Mouse (Mus musculus): Measurements from ENCODE around the gene Nfkbia. TPM values are rescaled to one million over a fixed set of nuclear protein-coding genes. Genes with fewer than 3 reads are reported as not detected.

Nfkbia gene
- polyA plus RNA-seq, 1 experiment: 282 TPM

- Histone ChIP-seq H3K4me1 (ENCODE audit: control insufficient read depth, insufficient read depth, low read length) (peaks cover 26% of the 10 kb centered on the region), H3K4me3 (replicated peaks; ENCODE audit: extremely low read depth, low read depth, low read length) (no peak overlapping the region)
- 95% methylated on average over 2 of the region's 2 CpGs for WGBS
- DNase-seq: no peak
- TF ChIP-seq CTCF (IDR thresholded peaks at IDR 0.05; ENCODE audit: insufficient read depth, low read length): no peak
- TF ChIP-seq POLR2A (IDR thresholded peaks at IDR 0.05; ENCODE audit: borderline replicate concordance, extremely low read depth, low read depth, low read length): no peak
Observed at GRCm38 (mm10) chr12:55449048-55449447, 43.4 kb downstream of the Nfkbia start.

- no peak overlapping the region for H3K4me3 ChIP-seq (replicated peaks; ENCODE audit: extremely low read depth, low read depth, low read length)
- H3K4me1 ChIP-seq (ENCODE audit: control insufficient read depth, insufficient read depth, low read length): peaks cover 32% of the 10 kb centered on the region
- DNase-seq: no peak
- 77% methylated on average over 2 of the region's 2 CpGs for WGBS
- TF ChIP-seq CTCF (IDR thresholded peaks at IDR 0.05; ENCODE audit: insufficient read depth, low read length) (no peak), POLR2A (IDR thresholded peaks at IDR 0.05; ENCODE audit: borderline replicate concordance, extremely low read depth, low read depth, low read length) (no peak)
Observed at GRCm38 (mm10) chr12:55448457-55448856, 44.0 kb downstream of the Nfkbia start.

GRCm38 (mm10) chr12:55447396-55447760, 45.1 kb downstream of the Nfkbia start:
- H3K4me3 ChIP-seq (replicated peaks; ENCODE audit: extremely low read depth, low read depth, low read length): no peak overlapping the region
- no peak for TF ChIP-seq CTCF (IDR thresholded peaks at IDR 0.05; ENCODE audit: insufficient read depth, low read length)
- no peak for TF ChIP-seq POLR2A (IDR thresholded peaks at IDR 0.05; ENCODE audit: borderline replicate concordance, extremely low read depth, low read depth, low read length)
- peaks cover 40% of the 10 kb centered on the region for H3K4me1 ChIP-seq (ENCODE audit: control insufficient read depth, insufficient read depth, low read length)
- no peak for DNase-seq
- 58% methylated on average over 11 of the region's 11 CpGs for WGBS

GRCm38 (mm10) chr12:55446746-55447395, 45.6 kb downstream of the Nfkbia start:
- TF ChIP-seq CTCF (IDR thresholded peaks at IDR 0.05; ENCODE audit: insufficient read depth, low read length) (no peak), POLR2A (IDR thresholded peaks at IDR 0.05; ENCODE audit: borderline replicate concordance, extremely low read depth, low read depth, low read length) (peak; percentile 74)
- H3K4me1 ChIP-seq (ENCODE audit: control insufficient read depth, insufficient read depth, low read length): peaks cover 40% of the 10 kb centered on the region
- DNase-seq: peak; percentile 63
- H3K4me3 ChIP-seq (replicated peaks; ENCODE audit: extremely low read depth, low read depth, low read length): no peak overlapping the region
- 3% methylated on average over 13 of the region's 13 CpGs for WGBS

- 73% methylated on average over 4 of the region's 4 CpGs for WGBS
- Histone ChIP-seq H3K4me3 (replicated peaks; ENCODE audit: extremely low read depth, low read depth, low read length) (no peak overlapping the region), H3K4me1 (ENCODE audit: control insufficient read depth, insufficient read depth, low read length) (peaks cover 40% of the 10 kb centered on the region)
- TF ChIP-seq CTCF (IDR thresholded peaks at IDR 0.05; ENCODE audit: insufficient read depth, low read length) (no peak), POLR2A (IDR thresholded peaks at IDR 0.05; ENCODE audit: borderline replicate concordance, extremely low read depth, low read depth, low read length) (no peak)
- DNase-seq: no peak
Observed at GRCm38 (mm10) chr12:55446366-55446745, 46.1 kb downstream of the Nfkbia start.

- Histone ChIP-seq H3K4me3 (replicated peaks; ENCODE audit: extremely low read depth, low read depth, low read length) (no peak overlapping the region), H3K4me1 (ENCODE audit: control insufficient read depth, insufficient read depth, low read length) (peaks cover 38% of the 10 kb centered on the region)
- DNase-seq: no peak
- 52% methylated on average over 4 of the region's 4 CpGs for WGBS
- no peak for TF ChIP-seq CTCF (IDR thresholded peaks at IDR 0.05; ENCODE audit: insufficient read depth, low read length)
- no peak for TF ChIP-seq POLR2A (IDR thresholded peaks at IDR 0.05; ENCODE audit: borderline replicate concordance, extremely low read depth, low read depth, low read length)
Observed at GRCm38 (mm10) chr12:55445583-55445982, 46.9 kb downstream of the Nfkbia start.

GRCm38 (mm10) chr12:55444031-55444451, 48.4 kb downstream of the Nfkbia start:
- peaks cover 31% of the 10 kb centered on the region for H3K4me1 ChIP-seq (ENCODE audit: control insufficient read depth, insufficient read depth, low read length)
- no peak overlapping the region for H3K4me3 ChIP-seq (replicated peaks; ENCODE audit: extremely low read depth, low read depth, low read length)
- 73% methylated on average over 4 of the region's 4 CpGs for WGBS
- no peak for TF ChIP-seq CTCF (IDR thresholded peaks at IDR 0.05; ENCODE audit: insufficient read depth, low read length)
- no peak for TF ChIP-seq POLR2A (IDR thresholded peaks at IDR 0.05; ENCODE audit: borderline replicate concordance, extremely low read depth, low read depth, low read length)
- no peak for DNase-seq

- peaks cover 37% of the 10 kb centered on the region for H3K4me1 ChIP-seq (ENCODE audit: control insufficient read depth, insufficient read depth, low read length)
- H3K4me3 ChIP-seq (replicated peaks; ENCODE audit: extremely low read depth, low read depth, low read length): no peak overlapping the region
- WGBS: 36% methylated on average over 9 of the region's 9 CpGs
- peak; percentile 82 for DNase-seq
- TF ChIP-seq POLR2A (IDR thresholded peaks at IDR 0.05; ENCODE audit: borderline replicate concordance, extremely low read depth, low read depth, low read length) (0 out of 2 replicates have a peak, but pooled peaks have one; percentile 24), CTCF (IDR thresholded peaks at IDR 0.05; ENCODE audit: insufficient read depth, low read length) (no peak)
Observed at GRCm38 (mm10) chr12:55442861-55443850, 49.3 kb downstream of the Nfkbia start.

- no peak for DNase-seq
- WGBS: 87% methylated on average over 1 of the region's 1 CpGs
- Histone ChIP-seq H3K4me3 (replicated peaks; ENCODE audit: extremely low read depth, low read depth, low read length) (no peak overlapping the region), H3K4me1 (ENCODE audit: control insufficient read depth, insufficient read depth, low read length) (peaks cover 34% of the 10 kb centered on the region)
- TF ChIP-seq POLR2A (IDR thresholded peaks at IDR 0.05; ENCODE audit: borderline replicate concordance, extremely low read depth, low read depth, low read length) (no peak), CTCF (IDR thresholded peaks at IDR 0.05; ENCODE audit: insufficient read depth, low read length) (no peak)
Observed at GRCm38 (mm10) chr12:55442245-55442644, 50.2 kb downstream of the Nfkbia start.

Measured in lung, adult 2 months (tissue).